Mouse (Mus musculus): Measurements from ENCODE around the gene Csrp3.

The Csrp3 gene

GRCm38 (mm10) chr7:48864671-48865458 is 17.0 kb upstream of the Csrp3 start:
- DNase-seq: no peak

GRCm38 (mm10) chr7:48864199-48864598 is 16.4 kb upstream of the Csrp3 start:
- no peak for DNase-seq

GRCm38 (mm10) chr7:48861796-48862195 is 14.0 kb upstream of the Csrp3 start:
- no peak for DNase-seq

GRCm38 (mm10) chr7:48860948-48861347 is 13.1 kb upstream of the Csrp3 start:
- DNase-seq: no peak

GRCm38 (mm10) chr7:48859362-48859761 is 11.5 kb upstream of the Csrp3 start:
- no peak for DNase-seq

- no peak for DNase-seq
Measured at GRCm38 (mm10) chr7:48858257-48858656, 10.4 kb upstream of the Csrp3 start.

GRCm38 (mm10) chr7:48855461-48855860 is 7.6 kb upstream of the Csrp3 start:
- no peak for DNase-seq

GRCm38 (mm10) chr7:48853496-48853895 is 5.7 kb upstream of the Csrp3 start:
- DNase-seq: no peak

- DNase-seq: no peak
Measured at GRCm38 (mm10) chr7:48851529-48852104, 3.8 kb upstream of the Csrp3 start.

GRCm38 (mm10) chr7:48846755-48847154 is 1.1 kb downstream of the Csrp3 start:
- DNase-seq: no peak

GRCm38 (mm10) chr7:48845213-48845973 is 2.4 kb downstream of the Csrp3 start:
- DNase-seq: no peak

- no peak for DNase-seq
Measured at GRCm38 (mm10) chr7:48843541-48843940, 4.3 kb downstream of the Csrp3 start.

- no peak for DNase-seq
Measured at GRCm38 (mm10) chr7:48842353-48842752, 5.5 kb downstream of the Csrp3 start.

- no peak for DNase-seq
Measured at GRCm38 (mm10) chr7:48841538-48841937, 6.3 kb downstream of the Csrp3 start.

GRCm38 (mm10) chr7:48840545-48840944 is 7.3 kb downstream of the Csrp3 start:
- DNase-seq: no peak

GRCm38 (mm10) chr7:48838434-48838833 is 9.4 kb downstream of the Csrp3 start:
- DNase-seq: no peak

GRCm38 (mm10) chr7:48836949-48837348 is 10.9 kb downstream of the Csrp3 start:
- no peak for DNase-seq

- no peak for DNase-seq
Measured at GRCm38 (mm10) chr7:48834989-48835626, 12.7 kb downstream of the Csrp3 start.

GRCm38 (mm10) chr7:48834371-48834970 is 13.4 kb downstream of the Csrp3 start:
- DNase-seq: no peak

GRCm38 (mm10) chr7:48832735-48833134 is 15.1 kb downstream of the Csrp3 start:
- DNase-seq: no peak

- DNase-seq: no peak
Measured at GRCm38 (mm10) chr7:48830395-48830794, 17.4 kb downstream of the Csrp3 start.

GRCm38 (mm10) chr7:48829177-48829910 is 18.5 kb downstream of the Csrp3 start:
- DNase-seq: no peak

Data from cerebellum, postnatal 36 days (tissue).